Mouse (Mus musculus): Measurements from ENCODE around the gene Clic1.

DNA sequence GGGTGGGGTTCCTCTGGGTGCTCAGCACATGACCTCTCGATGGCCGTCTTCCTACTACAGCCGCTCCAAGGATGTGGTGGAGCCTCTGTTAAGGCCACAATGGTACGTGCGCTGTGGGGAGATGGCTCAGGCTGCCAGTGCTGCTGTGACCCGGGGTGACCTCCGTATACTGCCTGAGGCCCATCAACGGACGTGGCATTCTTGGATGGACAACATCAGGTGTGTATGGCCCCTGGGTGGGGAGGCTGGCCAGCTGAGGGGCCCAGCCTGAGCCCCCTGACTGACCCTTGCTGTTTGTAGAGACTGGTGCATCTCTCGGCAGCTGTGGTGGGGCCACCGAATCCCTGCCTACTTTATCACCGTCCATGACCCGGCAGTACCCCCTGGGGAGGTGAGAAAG lies 37.3 kb upstream of the Clic1 start:
- TF ChIP-seq GATA1 (IDR thresholded peaks at IDR 0.05; ENCODE audit: borderline replicate concordance, low read length), result no peak
- no peak for TF ChIP-seq FLI1 (IDR thresholded peaks at IDR 0.05; ENCODE audit: low read length)
